Mouse (Mus musculus) cortical plate, adult 2 months (tissue): Measurements from ENCODE around the gene Ehd2.

Experiments
- CTCF ChIP-seq: fragments of 200-500 bp; IDR thresholded peaks from 2 replicates; pipeline ENCODE4 v1.5.1; 2011; ENCODE audit warnings: mild to moderate bottlenecking, control low read depth, low read length; ENCODE audit not compliant: insufficient read depth; ENCODE audit errors: extremely low read depth
- POLR2A ChIP-seq: fragments of 200-500 bp; IDR thresholded peaks from 2 replicates; pipeline ENCODE4 v1.6.1; 2011; ENCODE audit warnings: mild to moderate bottlenecking, low read length, control low read depth; ENCODE audit not compliant: insufficient read depth; ENCODE audit errors: extremely low read depth

GRCm38 (mm10) chr7:16014521-16015175 lies 47.3 kb upstream of the Ehd2 start:
- TF ChIP-seq CTCF (no peak), POLR2A (no peak)
